Mouse (Mus musculus) neural tube, embryonic 12.5 days (tissue): ENCODE measurements at regions not wholly inside any gene's neighbourhood (a gene's known extent, or its start where the extent isn't known, plus 50 kb on each side); places are given as distances from the start of the nearest gene placed in this dataset.
"Not testable (repeated sequence)": the region's sequence is repeated elsewhere in the genome, so short reads cannot be mapped to it uniquely, and the experiment has no call there.

Experiments
- ATAC-seq: fragments of 200-750 bp; cut with Nextera tagmentation; 2 replicates; pipeline ENCODE4 v1.8.0; 2017; ENCODE audit warnings: low read depth, mild to moderate bottlenecking, moderate TSS enrichment, moderate library complexity; ENCODE audit not compliant: low FRiP score
- H3K27ac ChIP-seq: fragments of 300-500 bp; sonication (generic); 2 replicates; pipeline ENCODE4 v1.5.1; 2016
- H3K27me3 ChIP-seq: fragments of 300-500 bp; sonication (generic); replicated peaks from 2 replicates; pipeline ENCODE4 v1.6.1; 2016; ENCODE audit warnings: mild to moderate bottlenecking
- H3K36me3 ChIP-seq: fragments of 300-500 bp; sonication (generic); 2 replicates; pipeline ENCODE4 v1.6.1; 2016; ENCODE audit warnings: mild to moderate bottlenecking
- H3K4me1 ChIP-seq: fragments of 300-500 bp; sonication (generic); 2 replicates; pipeline ENCODE4 v1.6.1; 2016
- H3K4me2 ChIP-seq: fragments of 300-500 bp; sonication (generic); replicated peaks from 2 replicates; pipeline ENCODE4 v1.6.1; 2016; ENCODE audit warnings: mild to moderate bottlenecking
- H3K4me3 ChIP-seq: fragments of 300-500 bp; sonication (generic); 2 replicates; pipeline ENCODE4 v1.5.1; 2016
- H3K9ac ChIP-seq: fragments of 300-500 bp; sonication (generic); 2 replicates; pipeline ENCODE4 v1.6.1; 2016; ENCODE audit warnings: mild to moderate bottlenecking
- H3K9me3 ChIP-seq: fragments of 300-500 bp; sonication (generic); 2 replicates; pipeline ENCODE4 v1.6.1; 2016; ENCODE audit warnings: mild to moderate bottlenecking
- WGBS: fragments of 180-500 bp; shearing (Covaris S2); methylation state at CpG from one replicate; pipeline ENCODE4 v1.1.7; 2016; 5-methylcytosine and 5-hydroxymethylcytosine counted together

GRCm38 (mm10) chr17:3037145-3037870 is 77.5 kb upstream of the Scaf8 start:
- Histone ChIP-seq H3K4me1 (no peaks in the 10 kb centered on the region), H3K36me3 (no peaks in the 10 kb centered on the region), H3K27ac (no peak overlapping the region), H3K9me3 (peaks cover 28% of the 10 kb centered on the region), H3K4me2 (no peak overlapping the region), H3K9ac (no peak overlapping the region), H3K27me3 (no peaks in the 10 kb centered on the region), H3K4me3 (no peak overlapping the region)
- no peak for ATAC-seq
- WGBS = 46% methylated on average over 3 of the region's 3 CpGs

GRCm38 (mm10) chr17:3038067-3038466 is 76.7 kb upstream of the Scaf8 start:
- H3K4me2 ChIP-seq = no peak overlapping the region
- H3K36me3 ChIP-seq = no peaks in the 10 kb centered on the region
- no peak overlapping the region for H3K9ac ChIP-seq
- H3K4me3 ChIP-seq = no peak overlapping the region
- 94% methylated on average over 1 of the region's 1 CpGs for WGBS
- peaks cover 21% of the 10 kb centered on the region for H3K9me3 ChIP-seq
- no peak overlapping the region for H3K27ac ChIP-seq
- no peaks in the 10 kb centered on the region for H3K4me1 ChIP-seq
- ATAC-seq = no peak
- H3K27me3 ChIP-seq = no peaks in the 10 kb centered on the region

- not testable (repeated sequence) for H3K27ac ChIP-seq, H3K4me2 ChIP-seq, H3K36me3 ChIP-seq, H3K9me3 ChIP-seq, H3K4me3 ChIP-seq, H3K4me1 ChIP-seq, ATAC-seq, H3K27me3 ChIP-seq, H3K9ac ChIP-seq
- WGBS = 88% methylated on average over 20 of the region's 20 CpGs
Measured at GRCm38 (mm10) chr17:3044520-3044919, 70.3 kb upstream of the Scaf8 start.

- H3K4me3 ChIP-seq, ATAC-seq, H3K27ac ChIP-seq, H3K4me2 ChIP-seq, H3K9ac ChIP-seq, H3K27me3 ChIP-seq, H3K36me3 ChIP-seq, H3K9me3 ChIP-seq, H3K4me1 ChIP-seq: not testable (repeated sequence)
- WGBS = 85% methylated on average over 4 of the region's 4 CpGs
Measured at GRCm38 (mm10) chr17:3053859-3054258, 60.9 kb upstream of the Scaf8 start.

GRCm38 (mm10) chr17:3054848-3055247 is 59.9 kb upstream of the Scaf8 start:
- H3K36me3 ChIP-seq, H3K9me3 ChIP-seq, H3K27me3 ChIP-seq, H3K4me2 ChIP-seq, H3K9ac ChIP-seq, H3K4me1 ChIP-seq, ATAC-seq, H3K4me3 ChIP-seq, H3K27ac ChIP-seq: not testable (repeated sequence)
- 33% methylated on average over 8 of the region's 8 CpGs for WGBS

- not testable (repeated sequence) for H3K4me3 ChIP-seq, ATAC-seq, H3K4me1 ChIP-seq, H3K36me3 ChIP-seq, H3K27ac ChIP-seq, H3K9ac ChIP-seq, H3K27me3 ChIP-seq, H3K4me2 ChIP-seq, H3K9me3 ChIP-seq
- 88% methylated on average over 3 of the region's 3 CpGs for WGBS
Measured at GRCm38 (mm10) chr17:3055376-3055775, 59.4 kb upstream of the Scaf8 start.

- not testable (repeated sequence) for H3K4me1 ChIP-seq, H3K36me3 ChIP-seq, H3K4me2 ChIP-seq, H3K27me3 ChIP-seq, H3K9me3 ChIP-seq, H3K4me3 ChIP-seq, H3K9ac ChIP-seq, ATAC-seq, H3K27ac ChIP-seq
- WGBS = 94% methylated on average over 1 of the region's 1 CpGs
Measured at GRCm38 (mm10) chr17:3063401-3063800, 51.4 kb upstream of the Scaf8 start.
